Mouse (Mus musculus) E14TG2a.4 (cell line): ENCODE measurements around the gene Asb11.

ENCODE experiments used
- H3K27me3 ChIP-seq: 2 replicates; pipeline ENCODE4 v1.6.1; 2014; ENCODE audit warnings: low read length, control low read depth; ENCODE audit not compliant: insufficient read depth
- H3K36me3 ChIP-seq: 2 replicates; pipeline ENCODE4 v1.6.1; 2014; ENCODE audit warnings: low read length, control low read depth; ENCODE audit not compliant: insufficient read depth
- H3K4me1 ChIP-seq: replicated peaks from 2 replicates; pipeline ENCODE4 v1.6.1; 2014; ENCODE audit warnings: low read depth, low read length, control low read depth
- H3K4me3 ChIP-seq: replicated peaks from 2 replicates; pipeline ENCODE4 v1.5.1; 2014; ENCODE audit warnings: mild to moderate bottlenecking, low read length
- H3K9me3 ChIP-seq: 2 replicates; pipeline ENCODE4 v1.6.1; 2014; ENCODE audit warnings: low read length, control low read depth
- CTCF ChIP-seq: conservative IDR thresholded peaks from 2 replicates; pipeline ENCODE4 v1.5.1; 2014; ENCODE audit warnings: low read length
- NANOG ChIP-seq: IDR thresholded peaks from 2 replicates; pipeline ENCODE4 v1.6.1; 2014; ENCODE audit warnings: borderline replicate concordance, low read length, mixed read lengths
- POU5F1 ChIP-seq: IDR thresholded peaks from 2 replicates; pipeline ENCODE4 v1.6.1; 2014; ENCODE audit warnings: low read length, borderline replicate concordance

Gene Asb11

GRCm38 (mm10) chrX:164447682-164448071, 10.9 kb downstream of the Asb11 start:
- TF ChIP-seq POU5F1 (no peak), NANOG (no peak), CTCF (no peak)

GRCm38 (mm10) chrX:164449201-164449600, 12.4 kb downstream of the Asb11 start:
- H3K4me1 ChIP-seq: no peaks in the 10 kb centered on the region
- no peaks in the 10 kb centered on the region for H3K27me3 ChIP-seq
- H3K36me3 ChIP-seq: no peaks in the 10 kb centered on the region
- TF ChIP-seq POU5F1: no peak
- no peak for TF ChIP-seq CTCF
- no peak for TF ChIP-seq NANOG
- H3K4me3 ChIP-seq: no peak overlapping the region
- H3K9me3 ChIP-seq: no peaks in the 10 kb centered on the region

More at GRCm38 (mm10) chrX:164447682-164448071, 10.9 kb downstream of the Asb11 start:
- Histone ChIP-seq H3K36me3 (no peaks in the 10 kb centered on the region), H3K4me3 (no peak overlapping the region), H3K27me3 (no peaks in the 10 kb centered on the region), H3K9me3 (no peaks in the 10 kb centered on the region), H3K4me1 (no peaks in the 10 kb centered on the region)

GRCm38 (mm10) chrX:164459205-164459878, 22.5 kb downstream of the Asb11 start:
- Histone ChIP-seq H3K4me1 (no peaks in the 10 kb centered on the region), H3K9me3 (no peaks in the 10 kb centered on the region), H3K27me3 (no peaks in the 10 kb centered on the region), H3K36me3 (no peaks in the 10 kb centered on the region), H3K4me3 (no peak overlapping the region)
- TF ChIP-seq NANOG: no peak
- no peak for TF ChIP-seq POU5F1
- TF ChIP-seq CTCF: 0 out of 2 replicates have a peak, but pooled peaks have one; percentile 13

GRCm38 (mm10) chrX:164502258-164502657, 65.5 kb downstream of the Asb11 start:
- Histone ChIP-seq H3K4me1 (no peaks in the 10 kb centered on the region; the same call in 1 of the 2 replicates), H3K9me3 (no peaks in the 10 kb centered on the region), H3K36me3 (no peaks in the 10 kb centered on the region)

GRCm38 (mm10) chrX:164505709-164506498, 69.1 kb downstream of the Asb11 start, which contains the start of gene Asb9:
Gene Asb9 (plus strand): TSS chrX:164506327.
- Histone ChIP-seq H3K9me3 (no peaks in the 10 kb centered on the region), H3K4me3 (no peak within 1 kb of the TSS), H3K36me3 (no peaks in the 10 kb centered on the region), H3K27me3 (no peaks in the 10 kb centered on the region), H3K4me1 (no peaks in the 10 kb centered on the region; the same call in 1 of the 2 replicates)
- TF ChIP-seq POU5F1 (no peak), NANOG (no peak), CTCF (no peak)

More at GRCm38 (mm10) chrX:164502258-164502657, 65.5 kb downstream of the Asb11 start:
- H3K4me3 ChIP-seq: no peak overlapping the region
- TF ChIP-seq NANOG (no peak), CTCF (no peak), POU5F1 (no peak)
- no peaks in the 10 kb centered on the region for H3K27me3 ChIP-seq

GRCm38 (mm10) chrX:164507068-164507467, 70.3 kb downstream of the Asb11 start:
- no peaks in the 10 kb centered on the region for H3K36me3 ChIP-seq
- H3K4me3 ChIP-seq: no peak overlapping the region
- H3K27me3 ChIP-seq: no peaks in the 10 kb centered on the region
- TF ChIP-seq POU5F1 (no peak), CTCF (no peak), NANOG (no peak)
- H3K4me1 ChIP-seq: no peaks in the 10 kb centered on the region; the same call in 1 of the 2 replicates
- no peaks in the 10 kb centered on the region for H3K9me3 ChIP-seq

- TF ChIP-seq CTCF (no peak), POU5F1 (no peak), NANOG (no peak)
- Histone ChIP-seq H3K27me3 (no peaks in the 10 kb centered on the region), H3K4me3 (no peak overlapping the region), H3K9me3 (no peaks in the 10 kb centered on the region), H3K4me1 (no peaks in the 10 kb centered on the region), H3K36me3 (no peaks in the 10 kb centered on the region)
These were observed 71.9 kb downstream of the Asb11 start for GRCm38 (mm10) chrX:164508728-164509127.
